Mouse (Mus musculus): ENCODE results near the gene Ubr3. TPM values are rescaled to one million over a fixed set of nuclear protein-coding genes. Genes with fewer than 3 reads are reported as not detected.

Gene Ubr3
- total and polyA plus RNA-seq, 3 experiments, result 10.1 to 188 (median 25.3) TPM

GRCm38 (mm10) chr2:69917301-69917700 lies 20.3 kb downstream of the Ubr3 start:
- Histone ChIP-seq H3K79me2 (ENCODE audit: control insufficient read depth, insufficient read depth, low read length, poor library complexity) (peaks cover 2% of the 10 kb centered on the region; the same call in 1 of the 2 replicates), H3K4me3 (ENCODE audit: control insufficient read depth in 1 of 2, insufficient read depth in 1 of 2, low read depth in 2 of 2, low read length in 2 of 2) (no peak overlapping the region), H3K27me3 (ENCODE audit: control insufficient read depth in 1 of 2, insufficient read depth in 2 of 2, low read length in 2 of 2) (no peaks in the 10 kb centered on the region), H3K9ac (ENCODE audit: control insufficient read depth, low read depth, low read length, poor library complexity, severe bottlenecking) (no peak overlapping the region), H3K36me3 (ENCODE audit: control insufficient read depth in 1 of 2, insufficient read depth in 2 of 2, low read length in 2 of 2) (peaks cover 0 to 9% of the 10 kb centered on the region in 2 experiments; a peak in 3 of 4 replicates), H3K9me3 (replicated peaks; ENCODE audit: insufficient read depth, low read length) (no peaks in the 10 kb centered on the region), H3K4me1 (ENCODE audit: control insufficient read depth in 1 of 2, insufficient read depth in 2 of 2, low read length in 2 of 2) (no peaks in the 10 kb centered on the region), H3K27ac (ENCODE audit: control insufficient read depth, low read depth, low read length) (no peak overlapping the region)
- no peak for DNase-seq (ENCODE audit: low read depth, low spot score)
- no peak for TF ChIP-seq BHLHE40 (IDR thresholded peaks at IDR 0.05; ENCODE audit: borderline replicate concordance, low read depth, low read length)
- TF ChIP-seq CHD2 (IDR thresholded peaks at IDR 0.05; ENCODE audit: low read length), result no peak
- no peak for TF ChIP-seq ZMIZ1 (IDR thresholded peaks at IDR 0.05; ENCODE audit: low read depth, low read length)
- no peak for TF ChIP-seq CHD1 (IDR thresholded peaks at IDR 0.05; ENCODE audit: low read depth, low read length)
- no peak for TF ChIP-seq KAT2A (conservative IDR thresholded peaks at IDR 0.05; ENCODE audit: low read depth, low read length)
- TF ChIP-seq CTCF (IDR thresholded peaks at IDR 0.05 in 2 of 3, conservative IDR thresholded peaks at IDR 0.05 in 1 of 3; ENCODE audit: control insufficient read depth in 1 of 3, insufficient read depth in 1 of 3, low read depth in 2 of 3, low read length in 3 of 3, poor library complexity in 1 of 3, severe bottlenecking in 1 of 3), result no peak
- no peak for TF ChIP-seq POLR2A (IDR thresholded peaks at IDR 0.05; ENCODE audit: control insufficient read depth in 1 of 2, insufficient read depth in 1 of 2, low read depth in 1 of 2, low read length in 2 of 2, poor library complexity in 1 of 2)
- no peak for TF ChIP-seq UBTF (IDR thresholded peaks at IDR 0.05; ENCODE audit: borderline replicate concordance, insufficient read depth, low read depth, low read length)
- no peak for TF ChIP-seq POLR2AphosphoS2 (IDR thresholded peaks at IDR 0.05; ENCODE audit: low read length)
- no peak for TF ChIP-seq ZC3H11A (IDR thresholded peaks at IDR 0.05; ENCODE audit: low read depth, low read length)
- TF ChIP-seq POLR2AphosphoS5 (IDR thresholded peaks at IDR 0.05; ENCODE audit: borderline replicate concordance, low read depth, low read length), result no peak
- TF ChIP-seq HCFC1 (IDR thresholded peaks at IDR 0.05; ENCODE audit: low read depth, low read length), result no peak
- TF ChIP-seq RAD21 (IDR thresholded peaks at IDR 0.05; ENCODE audit: low read depth, low read length), result no peak
- TF ChIP-seq MEF2A (IDR thresholded peaks at IDR 0.05; ENCODE audit: extremely low read depth, insufficient replicate concordance, low read depth, low read length, poor library complexity, severe bottlenecking), result no peak
- TF ChIP-seq MAFK (IDR thresholded peaks at IDR 0.05; ENCODE audit: borderline replicate concordance, low read depth, low read length), result no peak
- no peak for TF ChIP-seq NRF1 (IDR thresholded peaks at IDR 0.05; ENCODE audit: insufficient read depth, low read depth, low read length, poor library complexity, severe bottlenecking)
- no peak for TF ChIP-seq MAZ (IDR thresholded peaks at IDR 0.05; ENCODE audit: low read depth, low read length)
- no peak for TF ChIP-seq MAX (IDR thresholded peaks at IDR 0.05; ENCODE audit: low read length)

GRCm38 (mm10) chr2:69924943-69925342 lies 27.9 kb downstream of the Ubr3 start:
- Histone ChIP-seq H3K4me3 (ENCODE audit: control insufficient read depth in 1 of 2, insufficient read depth in 1 of 2, low read depth in 2 of 2, low read length in 2 of 2) (no peak overlapping the region), H3K27me3 (ENCODE audit: control insufficient read depth in 1 of 2, insufficient read depth in 2 of 2, low read length in 2 of 2) (no peaks in the 10 kb centered on the region), H3K27ac (ENCODE audit: control insufficient read depth, low read depth, low read length) (no peak overlapping the region), H3K4me1 (ENCODE audit: control insufficient read depth in 1 of 2, insufficient read depth in 2 of 2, low read length in 2 of 2) (peaks cover 0 to 6% of the 10 kb centered on the region in 2 experiments; a peak in 1 of 4 replicates), H3K9me3 (replicated peaks; ENCODE audit: insufficient read depth, low read length) (no peaks in the 10 kb centered on the region), H3K36me3 (ENCODE audit: control insufficient read depth in 1 of 2, insufficient read depth in 2 of 2, low read length in 2 of 2) (peaks cover 2 to 8% of the 10 kb centered on the region in 2 experiments), H3K9ac (ENCODE audit: control insufficient read depth, low read depth, low read length, poor library complexity, severe bottlenecking) (no peak overlapping the region), H3K79me2 (ENCODE audit: control insufficient read depth, insufficient read depth, low read length, poor library complexity) (no peaks in the 10 kb centered on the region; the same call in 1 of the 2 replicates)
- TF ChIP-seq ETS1 (IDR thresholded peaks at IDR 0.05; ENCODE audit: low read depth, low read length), result no peak
- TF ChIP-seq TAL1 (IDR thresholded peaks at IDR 0.05; ENCODE audit: low read length), result peak; percentile 25; the same call in 1 of the 2 replicates
- peak; percentile 17 for DNase-seq (ENCODE audit: low read depth, low spot score)
